Mouse (Mus musculus): ENCODE data around the gene Prmt7.

- TF ChIP-seq CTCF (conservative IDR thresholded peaks at IDR 0.05; ENCODE audit: insufficient read depth, insufficient read length, low read depth, low read length) (no peak), POLR2A (IDR thresholded peaks at IDR 0.05; ENCODE audit: low read depth, low read length) (no peak)
Observed at GRCm38 (mm10) chr8:106193162-106193561, 17.6 kb upstream of the Prmt7 start.
